Mouse (Mus musculus) adrenal gland, postnatal 4 days (tissue): ENCODE measurements around the gene Ugt1a10. TPM values are rescaled to one million over a fixed set of nuclear protein-coding genes. Genes with fewer than 3 reads are reported as not detected.

Experiments used
- DNase-seq, 2 experiments: peaks; one replicate each; pipeline ENCODE4 v3.0.0; 2021 to 2022; ENCODE audit warnings: low spot score in 2 of 2, mixed read lengths in 2 of 2
- total RNA-seq, 2 experiments: library from RNA; stranded (reverse); gene quantifications; 2 replicates each; pipeline ENCODE4 v1.2.3; 2021

Gene Ugt1a10
- total RNA-seq, 2 experiments from 2014 or later, result 2.8 to 3.2 TPM

DNA sequence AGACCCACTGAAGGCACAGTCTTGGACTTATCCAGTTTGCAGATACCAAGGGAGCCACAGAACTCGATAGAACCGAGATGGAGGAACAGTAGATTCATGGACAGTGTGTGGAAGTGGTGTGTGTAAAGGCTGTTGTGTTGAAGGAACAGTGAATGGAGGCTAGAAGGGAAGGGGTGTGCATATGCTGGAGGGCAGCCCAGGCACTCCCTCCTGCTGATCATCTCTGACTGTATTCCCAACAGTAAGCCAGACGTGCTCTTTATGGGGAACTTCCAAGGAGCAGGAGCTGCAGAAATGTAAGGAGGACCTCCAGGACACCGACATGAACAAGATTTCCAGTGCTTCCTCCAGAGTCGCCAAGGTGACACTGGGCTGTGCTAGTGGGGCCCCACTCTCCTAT lies 194.8 kb downstream of the Ugt1a10 start:
- DNase-seq, result no peak

DNA sequence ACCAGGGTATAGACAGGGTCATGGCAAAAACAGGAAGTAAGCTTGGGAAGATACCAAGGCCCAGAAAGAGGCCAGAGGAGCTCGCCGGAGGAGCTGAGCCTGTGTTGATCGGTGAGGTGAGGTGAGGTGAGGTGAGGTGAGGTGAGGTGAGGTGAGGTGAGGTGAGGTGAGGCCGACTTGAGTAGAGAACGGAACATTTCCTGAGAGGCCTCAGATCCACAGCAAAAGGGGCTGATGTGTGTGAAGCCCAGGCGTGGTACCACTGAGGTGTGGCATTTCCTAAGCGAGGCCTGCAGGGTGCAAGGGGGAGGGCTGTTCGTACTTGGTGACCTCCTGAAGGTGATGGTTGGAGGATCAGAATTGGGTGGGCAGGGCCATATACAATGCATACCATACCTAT lies 197.9 kb downstream of the Ugt1a10 start:
- no peak for DNase-seq

GRCm38 (mm10) chr1:88253540-88253939 lies 198.4 kb downstream of the Ugt1a10 start:
- no peak for DNase-seq

- DNase-seq, result no peak
These were observed 199.7 kb downstream of the Ugt1a10 start for GRCm38 (mm10) chr1:88254793-88255465.

- no peak for DNase-seq
These were observed 200.3 kb downstream of the Ugt1a10 start for GRCm38 (mm10) chr1:88255466-88255857.

GRCm38 (mm10) chr1:88255989-88256754 lies 201.0 kb downstream of the Ugt1a10 start:
- no peak for DNase-seq

- no peak for DNase-seq
These were observed 201.9 kb downstream of the Ugt1a10 start for GRCm38 (mm10) chr1:88256886-88257663.

- no peak for DNase-seq
These were observed 202.5 kb downstream of the Ugt1a10 start for GRCm38 (mm10) chr1:88257681-88258080.

- DNase-seq, result no peak
These were observed 203.2 kb downstream of the Ugt1a10 start for GRCm38 (mm10) chr1:88258361-88258760.

DNA sequence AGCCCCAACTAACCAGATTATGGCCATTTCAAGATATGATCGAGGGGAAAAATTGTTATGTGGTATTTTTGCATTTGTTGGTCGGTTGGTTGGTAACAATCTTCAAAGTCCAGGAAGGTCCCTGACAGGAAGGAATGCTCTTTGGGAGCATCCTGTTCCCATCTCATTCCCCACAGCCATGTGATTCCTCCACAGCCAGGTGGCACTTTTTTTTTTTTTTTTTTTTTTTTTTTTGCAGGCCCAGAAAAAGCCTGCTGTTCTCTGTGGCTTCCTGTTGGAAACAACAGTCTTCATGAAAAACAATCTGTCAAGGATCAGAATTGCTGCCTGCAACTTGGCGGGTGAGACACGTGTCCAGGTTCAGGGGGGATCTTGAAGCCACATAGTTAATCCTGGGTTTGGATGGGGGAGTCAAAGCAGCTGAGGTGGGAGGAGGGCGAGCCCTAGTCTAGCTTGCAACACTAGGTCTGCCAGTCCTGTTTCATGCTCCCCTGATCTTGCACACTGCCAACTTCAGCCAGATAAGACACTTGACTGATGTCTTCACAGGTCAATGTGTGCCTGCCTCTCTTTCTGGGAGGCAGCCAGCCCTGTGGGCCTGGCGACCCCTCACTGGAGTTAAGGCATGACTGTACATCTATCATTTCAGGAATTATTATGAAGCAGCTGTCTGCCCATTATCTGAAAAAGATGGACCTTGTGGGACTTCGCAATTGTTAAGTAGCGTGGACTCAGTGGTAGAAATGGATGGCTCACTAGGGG lies 203.9 kb downstream of the Ugt1a10 start:
- DNase-seq, result no peak

DNA sequence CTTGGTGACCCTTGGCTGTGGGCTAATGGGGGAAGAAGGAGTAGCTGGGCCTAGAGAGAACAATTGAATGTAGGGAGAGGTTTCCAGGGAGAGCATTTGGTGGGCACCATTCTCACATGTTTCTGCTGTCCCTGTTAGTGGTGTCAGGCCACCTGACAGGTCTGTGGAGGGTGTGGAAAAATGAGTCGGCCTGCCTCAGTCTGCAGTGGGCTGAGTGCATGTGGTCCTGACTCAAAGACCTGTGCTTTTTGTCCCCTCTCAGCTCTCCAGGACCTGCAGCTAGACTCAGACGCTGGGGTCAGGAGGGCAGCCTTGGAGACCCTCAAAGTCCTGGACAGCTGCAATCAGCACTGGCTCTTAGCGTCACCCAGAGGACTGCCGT lies 204.4 kb downstream of the Ugt1a10 start:
- no peak for DNase-seq

DNA sequence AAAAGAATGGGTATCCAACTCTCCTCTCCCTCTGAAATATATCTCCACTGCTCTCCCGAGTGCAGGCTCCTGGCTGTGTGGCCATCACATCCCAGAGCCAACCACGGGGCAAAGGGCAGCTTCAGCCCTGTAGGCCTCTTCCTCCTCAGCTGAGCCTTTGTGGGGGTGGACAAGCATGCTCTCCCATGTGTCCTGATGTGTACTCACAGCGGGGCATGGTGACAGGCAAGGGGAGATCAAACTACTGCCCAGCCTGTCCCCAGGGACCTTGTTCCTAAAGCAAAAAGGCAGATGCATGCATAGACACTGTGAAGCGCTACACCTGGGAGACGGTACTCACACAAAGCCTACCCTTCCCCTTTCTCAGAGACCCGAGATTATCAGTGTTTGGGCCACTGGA lies 204.9 kb downstream of the Ugt1a10 start:
- no peak for DNase-seq

DNA sequence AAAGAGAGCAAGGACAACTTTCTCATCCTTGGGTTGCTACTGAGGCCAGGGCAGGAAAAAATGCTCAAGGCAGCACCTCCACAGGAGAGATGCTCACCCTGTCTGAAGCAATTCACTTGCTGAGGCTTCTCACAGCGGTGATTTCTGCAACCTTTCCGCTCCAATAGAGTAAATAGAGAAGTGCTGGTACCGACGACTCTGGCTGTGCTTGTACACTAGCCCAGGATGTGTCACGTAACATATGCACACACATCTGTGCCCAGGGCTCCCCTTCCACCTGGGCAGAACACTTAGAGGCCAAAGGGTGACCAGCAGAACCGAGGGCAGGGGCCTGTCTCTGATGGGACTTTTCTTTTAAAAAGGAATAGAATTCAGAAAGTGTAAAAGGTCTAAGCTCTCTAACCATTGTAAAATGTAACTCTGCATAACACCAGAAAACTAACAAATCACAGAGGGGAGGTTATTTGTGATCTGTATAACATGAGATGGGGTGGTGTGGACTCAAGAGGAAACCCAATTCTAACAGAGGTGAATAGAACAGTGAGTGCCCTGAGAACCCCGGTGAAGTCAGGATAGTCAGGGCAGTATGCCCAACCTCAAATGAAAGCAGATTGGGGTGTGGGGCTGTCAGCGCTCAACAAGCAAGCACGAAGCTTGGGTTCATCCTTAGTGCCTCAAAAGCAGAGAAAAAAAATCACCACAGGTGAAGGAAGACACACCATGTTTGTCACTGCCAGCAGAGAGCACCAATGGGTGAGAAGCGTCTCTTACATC lies 205.6 kb downstream of the Ugt1a10 start:
- DNase-seq, result no peak

GRCm38 (mm10) chr1:88261706-88262105 lies 206.5 kb downstream of the Ugt1a10 start:
- DNase-seq, result no peak

GRCm38 (mm10) chr1:88262255-88262654 lies 207.1 kb downstream of the Ugt1a10 start:
- no peak for DNase-seq

DNA sequence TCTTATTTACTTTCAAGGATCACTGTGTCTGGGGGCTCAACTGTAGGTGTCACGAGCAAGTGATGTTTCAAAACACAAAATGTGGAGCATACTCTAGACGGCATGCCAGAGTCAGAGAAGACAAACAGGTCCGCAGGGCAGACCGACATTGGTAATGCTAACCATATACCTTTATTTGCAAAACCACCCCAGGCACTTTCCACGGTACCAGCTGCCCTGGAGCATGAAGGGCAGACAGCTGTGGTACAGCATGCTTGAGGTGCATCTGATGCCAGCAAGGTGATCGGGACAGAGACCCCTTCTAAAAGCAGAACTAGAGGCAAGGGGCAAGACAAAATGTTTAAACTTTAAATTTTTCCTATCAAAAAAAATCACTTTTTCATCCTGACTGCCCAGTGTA lies 207.8 kb downstream of the Ugt1a10 start:
- no peak for DNase-seq

DNA sequence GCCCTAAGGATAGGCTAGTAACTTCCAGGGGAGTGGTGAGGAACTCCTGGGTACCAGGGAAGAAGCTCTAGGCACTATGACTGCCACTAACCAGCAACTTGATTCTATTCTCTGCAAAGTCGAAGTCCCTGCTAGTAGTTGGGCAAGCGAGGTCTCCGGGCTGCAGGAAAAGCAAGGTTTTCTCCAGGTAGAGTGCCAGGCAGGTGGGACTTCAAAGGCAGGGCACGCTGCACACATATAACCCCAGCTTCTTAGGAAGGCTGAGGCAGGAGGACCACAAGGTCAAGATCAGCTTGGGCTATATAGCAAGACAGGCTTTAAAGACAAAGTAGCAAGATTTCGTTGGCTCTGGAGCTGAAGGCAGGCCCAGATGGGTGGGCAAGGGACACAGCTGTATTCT lies 208.6 kb downstream of the Ugt1a10 start:
- DNase-seq, result no peak

GRCm38 (mm10) chr1:88264237-88264868 lies 209.2 kb downstream of the Ugt1a10 start:
- no peak for DNase-seq

GRCm38 (mm10) chr1:88264869-88265240 lies 209.7 kb downstream of the Ugt1a10 start:
- no peak for DNase-seq

DNA sequence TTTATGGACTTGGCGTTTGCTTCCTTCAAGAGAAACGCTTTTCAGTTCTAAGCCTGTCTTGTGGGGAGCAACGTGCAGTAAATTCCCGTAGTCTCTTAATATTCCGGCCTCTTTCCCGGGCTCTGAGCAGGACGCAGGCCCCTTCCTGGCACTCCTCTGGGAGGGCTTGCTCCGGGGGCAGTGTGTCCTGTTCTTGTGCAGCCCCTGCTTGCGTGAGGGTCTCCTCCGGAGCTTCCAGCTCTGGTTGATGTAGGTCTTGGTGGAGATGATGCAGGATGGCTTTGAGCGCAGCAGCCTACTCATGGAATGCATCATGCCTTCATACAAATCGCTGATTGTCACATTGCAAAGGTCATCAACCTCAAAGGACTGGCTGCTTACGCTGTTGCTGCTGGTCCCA lies 210.9 kb downstream of the Ugt1a10 start:
- DNase-seq, result no peak
